Mouse (Mus musculus) small intestine, adult 2 months (tissue): ENCODE measurements around the gene Sec13.

Source experiments
- CTCF ChIP-seq: fragments of 200-500 bp; IDR thresholded peaks from 2 replicates; pipeline ENCODE4 v1.5.1; 2012; ENCODE audit warnings: low read depth, mild to moderate bottlenecking, control low read depth, inconsistent platforms, low read length, moderate library complexity, mixed read lengths; ENCODE audit not compliant: insufficient replicate concordance, insufficient read length; ENCODE audit errors: extremely low read depth
- POLR2A ChIP-seq: fragments of 200-500 bp; IDR thresholded peaks from 2 replicates; pipeline ENCODE4 v1.6.1; 2012; ENCODE audit warnings: low read depth, mild to moderate bottlenecking, control low read depth, inconsistent platforms, low read length, moderate library complexity

- TF ChIP-seq POLR2A: no peak
- no peak for TF ChIP-seq CTCF
Measured at GRCm38 (mm10) chr6:113678246-113679012, 62.1 kb downstream of the Sec13 start.
